Mouse (Mus musculus): ENCODE data around the gene Tom1l2. TPM values are rescaled to one million over a fixed set of nuclear protein-coding genes. Genes with fewer than 3 reads are reported as not detected.

The Tom1l2 gene
- polyA plus RNA-seq, 1 experiment = 27.6 TPM

DNA sequence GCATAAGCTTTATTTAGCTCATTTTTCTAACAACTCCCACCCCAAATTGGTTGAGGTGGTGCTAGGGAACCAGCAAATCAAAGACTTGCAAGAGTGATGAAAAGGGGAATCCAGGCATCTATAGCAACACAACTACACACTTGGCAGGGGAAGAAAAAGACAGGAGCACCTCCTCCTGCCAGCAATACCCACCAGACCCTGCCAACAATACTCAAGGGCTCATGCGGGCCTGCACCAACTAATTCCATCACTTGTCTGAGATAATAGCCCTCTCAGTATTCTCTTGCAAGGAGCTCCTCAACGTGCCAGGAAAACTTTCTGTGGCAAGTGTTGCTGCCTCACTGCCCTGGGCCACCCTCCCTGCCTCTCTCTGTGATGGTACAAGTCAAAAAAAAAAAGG, 49.2 kb downstream of the Tom1l2 start:
- Histone ChIP-seq H3K4me1 (ENCODE audit: control insufficient read depth, insufficient read depth, insufficient read length, low read length) (peaks cover 24% of the 10 kb centered on the region), H3K4me3 (ENCODE audit: insufficient read depth, low read depth, low read length) (no peak overlapping the region), H3K27ac (replicated peaks; ENCODE audit: low read depth, low read length) (no peak overlapping the region)

DNA sequence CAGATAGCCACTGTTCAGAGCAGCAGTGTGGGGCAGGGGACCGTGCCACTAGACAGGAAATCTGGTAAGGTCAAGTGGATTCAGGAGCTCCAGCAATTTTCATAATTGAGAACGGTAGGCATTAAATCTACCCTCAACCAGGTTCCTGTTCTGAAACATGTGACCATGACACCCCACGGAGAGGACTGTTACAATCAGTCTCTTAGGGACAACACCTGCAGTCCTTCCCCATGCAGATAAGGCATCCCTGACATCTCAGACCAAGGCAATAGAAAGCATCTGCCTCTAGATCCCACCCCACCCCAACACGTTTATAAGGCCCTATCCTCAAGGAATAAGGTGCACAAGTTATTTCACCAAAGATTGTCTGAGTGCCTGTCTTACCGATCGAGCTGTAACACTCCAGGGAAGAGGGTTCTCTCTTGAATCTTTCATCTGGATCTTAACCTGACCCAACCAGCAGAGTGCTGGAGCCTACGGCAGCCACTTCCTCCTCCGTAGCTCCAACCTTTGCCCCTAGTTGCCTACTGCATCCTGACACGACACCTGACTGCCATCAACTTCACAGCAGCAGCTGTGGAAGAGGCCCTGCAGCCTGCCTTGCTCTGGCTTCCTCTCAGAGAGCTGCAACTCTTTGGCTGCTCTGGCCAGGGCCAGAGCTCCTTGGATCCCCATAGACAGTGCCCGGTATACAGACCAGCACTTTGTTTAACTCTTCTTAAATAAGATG, 50.2 kb downstream of the Tom1l2 start:
- Histone ChIP-seq H3K4me3 (ENCODE audit: insufficient read depth, low read depth, low read length) (no peak overlapping the region), H3K27ac (replicated peaks; ENCODE audit: low read depth, low read length) (peak overlapping the region; percentile 55), H3K4me1 (ENCODE audit: control insufficient read depth, insufficient read depth, insufficient read length, low read length) (peaks cover 20% of the 10 kb centered on the region)

DNA sequence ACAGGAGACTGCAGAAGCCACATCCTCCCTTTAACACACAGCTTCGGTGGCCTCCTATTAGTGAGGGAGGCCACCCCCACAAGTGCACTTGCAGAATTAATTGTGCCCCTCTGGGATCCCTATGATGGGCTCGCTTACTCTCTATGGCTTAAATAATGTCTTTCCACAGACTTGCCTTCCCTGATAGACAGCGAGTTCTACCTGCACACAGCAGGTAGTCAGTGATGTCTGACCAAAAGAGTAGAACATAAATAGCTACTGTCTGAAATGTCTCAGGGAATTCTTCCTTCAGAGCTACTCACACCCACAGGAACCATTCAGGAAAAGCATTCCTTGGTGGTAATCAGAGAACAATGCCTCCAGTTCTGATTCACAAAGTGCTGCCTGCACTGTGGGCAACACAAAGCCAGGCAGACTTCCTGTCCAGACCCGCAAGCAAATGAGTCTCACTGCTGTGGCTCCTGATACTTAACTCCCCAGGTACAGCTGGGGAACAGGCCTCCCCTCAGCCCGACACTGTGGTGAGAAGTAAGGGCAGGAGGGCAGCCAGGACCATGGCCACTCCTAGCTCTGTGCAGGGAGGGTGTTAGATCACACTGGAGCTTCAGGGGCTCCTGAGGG, 51.0 kb downstream of the Tom1l2 start:
- Histone ChIP-seq H3K4me1 (ENCODE audit: control insufficient read depth, insufficient read depth, insufficient read length, low read length) (peaks cover 20% of the 10 kb centered on the region), H3K4me3 (ENCODE audit: insufficient read depth, low read depth, low read length) (no peak overlapping the region), H3K27ac (replicated peaks; ENCODE audit: low read depth, low read length) (peak overlapping the region; percentile 55)

DNA sequence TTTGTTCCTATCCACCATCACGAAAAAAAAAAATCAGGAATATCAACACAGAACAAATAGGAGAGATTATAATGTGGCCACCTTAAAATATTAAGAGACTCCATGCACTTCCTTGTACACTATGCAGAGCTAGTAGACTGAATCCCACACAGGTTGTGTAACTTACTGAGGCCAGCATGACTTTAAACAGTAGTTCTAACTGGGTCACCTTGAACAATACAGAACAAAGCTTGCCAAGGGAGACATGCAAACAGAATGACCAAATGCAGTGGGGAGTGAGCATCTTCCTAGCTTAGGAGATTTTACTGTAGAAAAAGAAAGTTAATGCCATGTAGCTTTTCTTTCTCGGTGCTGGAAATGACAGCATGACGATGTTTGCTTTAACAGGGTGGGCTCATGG, 52.4 kb downstream of the Tom1l2 start:
- Histone ChIP-seq H3K4me3 (ENCODE audit: insufficient read depth, low read depth, low read length) (no peak overlapping the region), H3K27ac (replicated peaks; ENCODE audit: low read depth, low read length) (peak overlapping the region; percentile 42; the same call in 1 of the 2 replicates), H3K4me1 (ENCODE audit: control insufficient read depth, insufficient read depth, insufficient read length, low read length) (peaks cover 20% of the 10 kb centered on the region)

DNA sequence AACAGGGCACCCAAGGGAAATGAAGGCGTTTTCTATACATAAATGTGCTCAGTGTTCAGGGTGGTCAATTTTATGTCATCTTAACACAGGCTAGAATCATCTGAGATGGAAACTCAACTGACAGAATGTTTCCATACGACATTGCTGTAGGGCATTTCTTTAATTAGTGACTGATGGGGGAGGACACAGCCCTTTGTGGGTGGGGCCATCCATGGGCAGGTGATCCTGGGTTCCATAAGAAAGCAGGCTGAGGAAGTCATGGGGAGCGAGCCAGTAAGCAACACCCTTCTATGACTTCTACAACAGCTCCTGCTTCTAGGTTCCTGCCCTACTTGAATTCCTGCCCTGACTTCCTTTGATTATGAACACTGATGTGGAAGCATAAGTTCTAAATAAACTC, 54.9 kb downstream of the Tom1l2 start:
- Histone ChIP-seq H3K4me3 (ENCODE audit: insufficient read depth, low read depth, low read length) (no peak overlapping the region), H3K27ac (replicated peaks; ENCODE audit: low read depth, low read length) (no peak overlapping the region), H3K4me1 (ENCODE audit: control insufficient read depth, insufficient read depth, insufficient read length, low read length) (peaks cover 15% of the 10 kb centered on the region)

DNA sequence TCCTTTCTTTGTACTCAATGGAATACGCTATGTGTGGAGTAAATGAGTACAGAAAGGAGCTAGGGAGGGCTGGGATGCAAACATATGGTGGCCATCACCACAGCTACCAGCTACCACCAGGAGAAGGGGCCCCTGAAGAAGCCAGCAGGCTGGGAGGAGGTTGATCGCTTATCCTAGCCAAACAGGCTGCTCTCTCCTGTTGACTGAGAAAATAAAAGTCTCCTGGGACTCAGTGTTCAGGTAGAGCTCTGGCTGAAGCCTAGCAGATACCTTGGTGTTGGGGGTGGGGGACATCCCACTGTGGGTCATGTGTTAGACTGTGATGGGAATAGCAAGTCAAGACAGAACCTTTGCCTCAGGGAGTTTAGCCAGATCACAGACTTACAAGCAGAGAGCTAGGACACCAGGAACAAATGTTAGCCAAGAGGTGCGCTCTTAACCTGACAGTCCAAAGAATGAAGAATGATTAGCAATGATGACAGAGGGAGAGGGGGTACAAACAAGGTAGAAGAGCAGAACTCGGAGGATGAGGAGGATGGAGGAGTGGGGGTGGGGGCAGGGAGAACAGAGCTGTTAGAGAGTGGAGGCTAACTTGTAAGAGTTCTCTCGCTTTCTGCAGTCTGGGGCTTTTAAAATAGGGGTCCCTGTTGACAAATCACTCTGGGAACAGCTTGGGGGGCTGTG, 57.9 kb downstream of the Tom1l2 start:
- Histone ChIP-seq H3K27ac (replicated peaks; ENCODE audit: low read depth, low read length) (no peak overlapping the region), H3K4me1 (ENCODE audit: control insufficient read depth, insufficient read depth, insufficient read length, low read length) (no peaks in the 10 kb centered on the region), H3K4me3 (ENCODE audit: insufficient read depth, low read depth, low read length) (no peak overlapping the region)

DNA sequence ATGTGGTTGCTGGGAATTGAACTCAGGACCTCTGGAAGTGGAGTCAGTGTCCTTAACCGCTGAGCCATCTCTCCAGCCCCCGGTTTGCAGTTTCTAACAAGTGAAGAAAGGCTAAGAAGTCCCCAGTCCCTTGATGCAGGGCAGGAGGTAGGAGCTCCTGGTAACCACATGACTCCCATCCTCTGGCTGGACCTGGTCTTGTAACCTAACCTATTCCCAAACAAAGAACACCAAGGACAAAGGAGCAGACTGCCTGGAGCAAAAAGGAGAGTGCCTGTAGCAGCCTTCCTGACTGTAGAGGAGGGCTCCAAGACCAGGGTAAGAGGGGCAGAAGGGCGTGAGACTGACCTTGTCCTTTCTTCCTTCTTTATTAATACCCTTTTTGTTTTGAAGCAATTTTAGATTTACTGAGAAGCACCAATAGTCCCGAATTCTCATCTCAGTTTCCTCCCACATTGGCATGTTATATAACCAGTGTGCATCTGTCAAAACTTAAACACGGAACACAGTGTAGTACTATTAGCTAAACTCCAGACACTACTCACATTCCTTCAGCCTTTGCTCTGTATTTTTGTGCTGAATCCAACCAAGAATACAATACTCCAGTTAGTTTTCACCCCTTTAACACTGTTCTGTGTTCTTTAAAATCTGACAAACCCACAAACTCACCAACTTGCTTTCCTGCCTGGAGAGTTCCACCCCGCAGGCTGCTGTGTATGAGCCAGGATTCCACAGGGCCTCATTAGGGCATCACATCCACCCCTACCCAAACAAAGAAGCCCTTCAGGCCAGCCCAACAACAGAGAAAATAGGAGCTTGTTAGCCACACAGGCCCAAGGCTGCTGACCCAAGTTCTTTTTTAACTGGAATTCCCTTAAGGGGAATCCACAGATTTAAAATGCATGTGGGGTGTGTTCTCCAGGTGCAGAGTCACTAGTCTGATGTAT, 58.7 kb downstream of the Tom1l2 start:
- no peaks in the 10 kb centered on the region for H3K4me1 ChIP-seq (ENCODE audit: control insufficient read depth, insufficient read depth, insufficient read length, low read length)
- H3K27ac ChIP-seq (replicated peaks; ENCODE audit: low read depth, low read length) = no peak overlapping the region
- H3K4me3 ChIP-seq (ENCODE audit: insufficient read depth, low read depth, low read length) = no peak overlapping the region

DNA sequence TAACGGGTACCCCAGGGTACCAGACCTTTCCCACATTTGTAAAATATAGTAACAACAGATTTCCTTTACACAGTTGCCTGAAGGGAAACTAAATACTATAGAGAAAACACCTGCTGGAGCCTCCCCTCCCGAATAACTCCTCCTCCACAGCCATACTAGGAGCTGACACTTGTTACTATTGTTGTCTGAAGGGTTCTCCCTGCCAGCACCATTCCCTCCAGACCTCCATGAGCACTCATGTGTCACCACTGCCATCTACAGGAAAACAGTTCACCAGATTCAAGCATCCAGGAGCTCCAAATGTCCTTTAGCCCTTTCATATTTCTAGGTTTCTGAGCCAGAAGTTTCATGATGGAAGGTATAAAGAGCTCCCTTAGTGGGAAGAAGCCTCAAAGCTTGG, 60.0 kb downstream of the Tom1l2 start:
- Histone ChIP-seq H3K27ac (replicated peaks; ENCODE audit: low read depth, low read length) (no peak overlapping the region), H3K4me1 (ENCODE audit: control insufficient read depth, insufficient read depth, insufficient read length, low read length) (no peaks in the 10 kb centered on the region), H3K4me3 (ENCODE audit: insufficient read depth, low read depth, low read length) (no peak overlapping the region)

DNA sequence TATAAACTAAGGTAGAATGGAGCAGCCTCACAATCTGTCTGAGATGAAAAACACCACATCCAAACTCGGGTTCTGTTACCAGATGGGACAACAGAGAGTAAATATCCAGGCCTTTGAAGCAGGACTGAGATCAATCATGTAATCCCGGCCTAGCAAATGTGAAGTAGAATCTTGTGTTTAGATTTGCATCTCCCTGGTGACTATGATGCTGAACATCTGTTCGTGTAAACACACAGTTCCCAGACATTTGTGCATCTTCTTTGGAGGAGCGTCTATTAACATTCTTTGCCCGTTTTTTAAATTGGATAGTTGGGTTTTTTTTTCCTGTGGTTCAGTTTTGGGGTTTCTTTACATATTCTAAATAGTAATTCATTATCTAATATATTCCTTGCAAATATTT, 63.7 kb downstream of the Tom1l2 start:
- Histone ChIP-seq H3K4me3 (ENCODE audit: insufficient read depth, low read depth, low read length) (no peak overlapping the region), H3K4me1 (ENCODE audit: control insufficient read depth, insufficient read depth, insufficient read length, low read length) (0 out of 2 replicates have a peak, but pooled peaks cover 2% of the 10 kb centered on the region), H3K27ac (replicated peaks; ENCODE audit: low read depth, low read length) (no peak overlapping the region)

DNA sequence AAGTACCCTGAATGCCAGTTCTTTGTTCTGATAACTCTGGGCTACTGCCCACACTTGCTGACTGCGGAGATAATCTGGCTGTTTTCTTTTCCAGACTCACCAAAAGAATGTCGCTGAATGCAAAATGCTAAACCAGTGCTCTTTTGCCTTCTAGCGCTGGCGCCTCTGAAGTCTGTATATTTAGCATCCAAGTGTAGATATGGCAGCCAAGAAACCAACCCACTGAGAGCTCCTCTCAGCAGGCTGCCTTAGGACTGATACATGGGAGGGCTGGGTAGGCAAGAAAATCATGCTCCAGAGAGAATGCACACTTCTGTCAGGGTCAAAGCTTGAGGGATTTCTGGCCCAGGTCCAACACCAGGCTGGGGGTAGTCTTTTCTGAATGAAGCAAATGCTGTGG, 66.4 kb downstream of the Tom1l2 start:
- H3K27ac ChIP-seq (replicated peaks; ENCODE audit: low read depth, low read length) = no peak overlapping the region
- H3K4me3 ChIP-seq (ENCODE audit: insufficient read depth, low read depth, low read length) = no peak overlapping the region
- 0 out of 2 replicates have a peak, but pooled peaks cover 2% of the 10 kb centered on the region for H3K4me1 ChIP-seq (ENCODE audit: control insufficient read depth, insufficient read depth, insufficient read length, low read length)

DNA sequence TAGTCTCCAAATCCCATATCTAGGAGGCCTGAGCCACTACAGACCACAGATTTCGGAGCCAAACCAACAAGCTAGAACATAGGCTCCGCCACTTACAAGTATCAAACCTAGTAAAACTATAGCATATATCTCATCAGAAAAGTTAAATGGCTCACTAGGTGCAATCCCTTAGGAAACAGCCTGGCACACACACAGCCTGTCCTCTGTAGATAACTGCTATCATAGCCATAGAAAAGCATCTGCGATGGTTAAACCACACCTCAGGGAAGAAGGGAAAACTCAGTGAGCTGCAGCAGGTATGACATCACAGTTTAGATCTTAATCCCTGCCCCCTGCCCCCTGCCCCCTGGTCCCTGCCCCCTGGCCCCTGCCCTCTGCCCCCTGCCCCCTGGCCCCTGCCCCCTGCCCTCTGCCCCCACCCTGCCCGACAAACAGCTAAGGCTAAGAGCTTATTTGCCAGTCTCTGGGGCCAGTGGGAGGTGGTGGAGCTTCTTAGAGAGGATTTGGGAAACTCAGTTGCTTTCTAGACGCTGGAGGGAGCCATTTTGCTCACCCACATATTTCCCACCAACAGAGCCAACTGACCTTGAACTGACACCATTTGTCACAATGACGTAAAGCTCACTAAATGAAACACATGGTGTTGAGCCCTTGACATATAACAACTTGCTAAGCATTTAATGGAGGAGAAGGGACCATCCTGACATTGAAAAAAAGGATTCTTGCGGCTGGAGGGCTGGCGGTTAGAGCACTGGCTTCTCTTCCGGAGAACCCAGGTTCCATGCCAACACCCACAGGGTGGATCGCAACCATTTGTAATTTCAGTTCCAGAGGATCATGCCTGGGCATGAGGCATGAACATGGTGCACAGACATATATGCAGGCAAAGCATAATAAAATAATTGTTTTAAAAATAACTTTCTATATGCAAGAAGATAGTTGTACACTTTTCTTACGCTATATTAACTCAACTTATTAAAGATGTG, 72.0 kb downstream of the Tom1l2 start:
- no peaks in the 10 kb centered on the region for H3K4me1 ChIP-seq (ENCODE audit: control insufficient read depth, insufficient read depth, insufficient read length, low read length)
- H3K4me3 ChIP-seq (ENCODE audit: insufficient read depth, low read depth, low read length) = no peak overlapping the region
- H3K27ac ChIP-seq (replicated peaks; ENCODE audit: low read depth, low read length) = no peak overlapping the region

DNA sequence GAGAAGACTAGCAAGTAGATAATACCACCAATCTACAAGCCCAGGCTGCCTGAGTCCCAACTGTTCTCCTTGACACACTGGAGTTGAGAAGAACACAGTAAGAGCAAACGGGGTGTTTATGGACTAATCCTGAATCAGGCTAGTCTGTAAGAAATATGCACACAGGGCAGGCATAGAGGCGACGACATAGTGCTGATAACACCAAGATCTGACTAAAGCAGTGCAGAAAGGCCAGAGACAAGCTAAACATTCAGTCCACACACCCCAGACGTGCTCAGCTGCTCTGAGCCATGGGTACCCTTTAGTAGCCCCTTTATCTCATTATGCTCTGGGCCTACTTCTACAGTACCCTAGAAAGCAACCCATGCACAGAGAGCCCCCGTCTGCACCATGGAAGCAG, 73.2 kb downstream of the Tom1l2 start:
- Histone ChIP-seq H3K4me1 (ENCODE audit: control insufficient read depth, insufficient read depth, insufficient read length, low read length) (no peaks in the 10 kb centered on the region), H3K4me3 (ENCODE audit: insufficient read depth, low read depth, low read length) (no peak overlapping the region), H3K27ac (replicated peaks; ENCODE audit: low read depth, low read length) (no peak overlapping the region)

DNA sequence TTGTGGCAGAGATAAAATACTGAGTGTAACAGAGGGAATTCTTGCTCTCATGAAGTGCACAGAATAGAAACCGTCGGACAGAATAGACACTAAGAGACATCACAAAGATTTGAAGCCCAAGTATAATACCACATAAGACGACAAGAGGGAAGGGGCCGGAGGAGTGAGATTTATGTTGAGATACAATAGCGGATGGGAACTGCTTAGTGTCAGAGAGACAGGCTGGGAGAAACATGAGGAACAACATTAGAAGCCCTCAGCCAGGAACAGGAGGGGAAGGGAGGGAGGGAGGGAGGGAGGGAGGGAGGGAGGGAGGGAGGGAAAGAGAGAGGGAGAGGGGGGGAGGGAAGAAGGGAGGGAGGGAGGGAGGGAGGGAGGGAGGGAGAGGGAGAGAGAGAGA, 74.9 kb downstream of the Tom1l2 start:
- H3K4me1 ChIP-seq (ENCODE audit: control insufficient read depth, insufficient read depth, insufficient read length, low read length) = peaks cover 8% of the 10 kb centered on the region; the same call in 1 of the 2 replicates
- H3K27ac ChIP-seq (replicated peaks; ENCODE audit: low read depth, low read length) = no peak overlapping the region
- no peak overlapping the region for H3K4me3 ChIP-seq (ENCODE audit: insufficient read depth, low read depth, low read length)

DNA sequence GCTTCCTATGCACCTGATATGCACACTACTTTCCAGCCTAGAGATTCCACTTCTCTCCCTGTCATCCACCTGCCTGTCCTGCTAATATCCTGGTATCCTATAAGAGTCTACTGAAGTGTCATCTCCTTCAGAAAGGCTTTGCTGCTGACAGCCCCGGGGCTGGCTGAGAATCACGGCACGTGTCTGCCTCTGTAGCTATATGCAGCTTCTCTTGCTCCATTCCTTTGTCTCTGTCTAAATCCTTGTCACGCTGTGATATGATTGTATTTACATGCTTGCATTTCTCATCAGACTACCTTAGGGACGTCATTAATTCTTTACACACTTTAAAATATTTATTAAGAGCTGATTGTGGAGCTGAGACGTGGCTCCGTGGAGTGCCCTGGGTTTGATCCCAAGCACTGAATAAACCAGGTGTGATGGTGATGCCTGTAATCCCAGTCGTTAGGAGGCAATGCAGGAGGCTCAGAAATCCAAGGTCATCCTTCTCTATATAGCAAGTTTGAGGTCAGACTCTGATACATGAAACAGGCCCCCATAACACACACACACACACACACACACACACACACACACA, 75.5 kb downstream of the Tom1l2 start:
- H3K4me1 ChIP-seq (ENCODE audit: control insufficient read depth, insufficient read depth, insufficient read length, low read length) = peaks cover 8% of the 10 kb centered on the region; the same call in 1 of the 2 replicates
- H3K27ac ChIP-seq (replicated peaks; ENCODE audit: low read depth, low read length) = no peak overlapping the region
- no peak overlapping the region for H3K4me3 ChIP-seq (ENCODE audit: insufficient read depth, low read depth, low read length)
